Mouse (Mus musculus) liver, adult 2 months (tissue): ENCODE measurements around the gene Gnl1.

ENCODE experiments used
- CTCF ChIP-seq: fragments of 200-500 bp; IDR thresholded peaks from 2 replicates; pipeline ENCODE4 v1.5.1; 2011; ENCODE audit warnings: low read depth, low read length, control low read depth
- POLR2A ChIP-seq: fragments of 200-500 bp; IDR thresholded peaks from 2 replicates; pipeline ENCODE4 v1.6.1; 2011; ENCODE audit warnings: low read length, control low read depth; ENCODE audit not compliant: insufficient read depth; ENCODE audit errors: extremely low read depth

DNA sequence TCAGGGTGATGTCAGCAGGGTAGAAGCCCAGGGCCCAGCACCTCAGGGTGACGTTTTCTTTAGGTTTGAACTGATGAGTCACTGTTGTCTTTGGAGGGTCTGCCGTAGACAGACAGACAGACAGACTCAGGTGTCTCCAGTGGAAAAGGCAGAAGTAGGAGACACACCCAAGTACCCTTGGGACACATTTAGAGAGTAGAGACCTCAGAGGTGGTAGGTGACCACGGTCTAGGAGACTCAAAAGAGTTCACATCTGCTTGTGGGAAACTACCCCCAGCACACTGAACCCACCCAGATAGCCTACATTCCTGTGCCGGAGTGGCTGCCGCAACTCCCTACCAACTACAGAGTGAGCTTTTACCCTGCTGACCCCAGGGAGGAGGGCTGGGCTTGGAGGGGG, 35.3 kb downstream of the Gnl1 start:
- TF ChIP-seq CTCF (no peak), POLR2A (no peak)
